ENCODE assay signal across 12 mouse cellular contexts in genomic region chr2:33024564-33024963, GRCm38 (mm10). TPM values are rescaled to one million over a fixed set of nuclear protein-coding genes. Genes with fewer than 3 reads are reported as not detected.
DNase-seq lines count a peak whose midpoint lies in the region; TF ChIP-seq lines count a peak whose summit lies in the region.
"Had no signal": no experiment of that assay in that cellular context is flagged by ENCODE, and none has a peak within 500 bp of the region (broad histone marks: within the 10 kb centered on the region; RNA-seq: fewer than 3 reads in every experiment).

No protein-coding gene starts in this region.

- H3K4me3 ChIP-seq in left cerebral cortex, adult 2 months = no peak overlapping the region
- H3K4me3 ChIP-seq: forebrain, embryonic 10.5 days; limb, embryonic 12.5 days; megakaryocyte, embryonic 14.5 days had no signal

- peak; percentile 35 for TF ChIP-seq CTCF in left cerebral cortex, adult 2 months (IDR thresholded peaks at IDR 0.05)

- no peak overlapping the region for H3K27ac ChIP-seq in left cerebral cortex, adult 2 months
- H3K27ac ChIP-seq: forebrain, embryonic 10.5 days; limb, embryonic 12.5 days had no signal

- intact Hi-C loops in left cerebral cortex, adult 2 months (cut with DNase I) = loop anchor here (2.0 kb wide), 1 partner anchor 106 kb away; the partner anchor contains the start of gene Garnl3
- intact Hi-C loops in left cerebral cortex, postnatal 25 days (cut with DNase I) = no loop called here
- intact Hi-C loops in heart, postnatal 10 days (cut with DNase I) = loop anchor here (2.0 kb wide), 1 partner anchor 106 kb away; the partner anchor contains the start of gene Garnl3

- DNase-seq in cerebellum, adult 9-10 months = peak; percentile 21
- DNase-seq in cerebellum, adult 8-10 months = no peak
- DNase-seq in left cerebral cortex, adult 2 months (ENCODE audit: extremely low spot score in 1 of 2, low spot score in 2 of 2) = no peak
- no peak for DNase-seq in left cerebral cortex, postnatal 25 days (ENCODE audit: low spot score in 2 of 2)
- DNase-seq in heart, postnatal 10 days = peak; percentile 47
- peak; percentile 3 for DNase-seq in lung, postnatal 14 days
- DNase-seq in thymus, adult 18-20 months = no peak
- no peak for DNase-seq in adipocyte (ENCODE audit: low spot score)
- DNase-seq: cerebellum, adult 11-12 months had no signal

RNA-seq across cellular contexts. Expression of gene Slc2a8, which starts 42.7 kb away (rescaled TPM):
- 10 to 100 TPM; 23.9 to 26.7 TPM for total RNA-seq in left cerebral cortex, adult 2 months (2021)
- total RNA-seq in left cerebral cortex, postnatal 25 days (2021) = 10 to 100 TPM; 23.6 to 27.0 TPM
- 10 to 100 TPM; 17.3 to 17.9 TPM for total RNA-seq in heart, postnatal 10 days (2021)

Comparison
In these comparisons a context has a peak if more than half of its experiments do, and no peak if none do; other contexts are left out.
1. DNase-seq: peak in cerebellum, adult 9-10 months (single experiment), heart, postnatal 10 days (2 of 2) and lung, postnatal 14 days (single experiment); none in cerebellum, adult 8-10 months (single experiment), left cerebral cortex, adult 2 months (0 of 2), left cerebral cortex, postnatal 25 days (0 of 2), thymus, adult 18-20 months (0 of 2) and adipocyte (single experiment).